Mouse (Mus musculus) small intestine, adult 2 months (tissue): ENCODE results near the gene Map3k11. TPM values are rescaled to one million over a fixed set of nuclear protein-coding genes. Genes with fewer than 3 reads are reported as not detected.
A peak's percentile ranks its signal among the peaks of the same experiment; 100 is the strongest.

Source experiments
- H3K27ac ChIP-seq: fragments of 200-500 bp; 2 replicates; pipeline ENCODE4 v1.5.1; 2012; ENCODE audit warnings: low read depth, low read length, control low read depth, inconsistent platforms; ENCODE audit not compliant: insufficient read depth
- H3K27me3 ChIP-seq: fragments of 200-500 bp; 2 replicates; pipeline ENCODE4 v1.6.1; 2012; ENCODE audit warnings: mild to moderate bottlenecking, moderate library complexity, low read length, inconsistent platforms; ENCODE audit not compliant: control insufficient read depth, insufficient read depth
- H3K36me3 ChIP-seq: fragments of 200-500 bp; 2 replicates; pipeline ENCODE4 v1.6.1; 2012; ENCODE audit warnings: mild to moderate bottlenecking, low read length, control low read depth, inconsistent platforms; ENCODE audit not compliant: control insufficient read depth, insufficient read depth
- H3K4me1 ChIP-seq: fragments of 200-500 bp; 2 replicates; pipeline ENCODE4 v1.6.1; 2012; ENCODE audit warnings: low read length, inconsistent platforms, mixed read lengths; ENCODE audit not compliant: control insufficient read depth, insufficient read depth, insufficient read length
- H3K4me3 ChIP-seq: fragments of 200-500 bp; 2 replicates; pipeline ENCODE4 v1.5.1; 2012; ENCODE audit warnings: low read depth, mild to moderate bottlenecking, control low read depth, inconsistent platforms, low read length, moderate library complexity
- CTCF ChIP-seq: fragments of 200-500 bp; IDR thresholded peaks from 2 replicates; pipeline ENCODE4 v1.5.1; 2012; ENCODE audit warnings: low read depth, mild to moderate bottlenecking, control low read depth, inconsistent platforms, low read length, moderate library complexity, mixed read lengths; ENCODE audit not compliant: insufficient replicate concordance, insufficient read length; ENCODE audit errors: extremely low read depth
- POLR2A ChIP-seq: fragments of 200-500 bp; IDR thresholded peaks from 2 replicates; pipeline ENCODE4 v1.6.1; 2012; ENCODE audit warnings: low read depth, mild to moderate bottlenecking, control low read depth, inconsistent platforms, low read length, moderate library complexity
- WGBS: fragments of 180-500 bp; shearing (Covaris S2); methylation state at CpG from one replicate; pipeline ENCODE4 v1.1.7; 2018; 5-methylcytosine and 5-hydroxymethylcytosine counted together
- polyA plus RNA-seq: library from polyadenylated mRNA; depleted of rRNA; stranded (reverse); fragments of >200 nt; gene quantifications from 2 replicates; pipeline ENCODE4 v1.2.3, GENCODE M21; 2012

The Map3k11 gene
- polyA plus RNA-seq, 1 experiment = 169 TPM

DNA sequence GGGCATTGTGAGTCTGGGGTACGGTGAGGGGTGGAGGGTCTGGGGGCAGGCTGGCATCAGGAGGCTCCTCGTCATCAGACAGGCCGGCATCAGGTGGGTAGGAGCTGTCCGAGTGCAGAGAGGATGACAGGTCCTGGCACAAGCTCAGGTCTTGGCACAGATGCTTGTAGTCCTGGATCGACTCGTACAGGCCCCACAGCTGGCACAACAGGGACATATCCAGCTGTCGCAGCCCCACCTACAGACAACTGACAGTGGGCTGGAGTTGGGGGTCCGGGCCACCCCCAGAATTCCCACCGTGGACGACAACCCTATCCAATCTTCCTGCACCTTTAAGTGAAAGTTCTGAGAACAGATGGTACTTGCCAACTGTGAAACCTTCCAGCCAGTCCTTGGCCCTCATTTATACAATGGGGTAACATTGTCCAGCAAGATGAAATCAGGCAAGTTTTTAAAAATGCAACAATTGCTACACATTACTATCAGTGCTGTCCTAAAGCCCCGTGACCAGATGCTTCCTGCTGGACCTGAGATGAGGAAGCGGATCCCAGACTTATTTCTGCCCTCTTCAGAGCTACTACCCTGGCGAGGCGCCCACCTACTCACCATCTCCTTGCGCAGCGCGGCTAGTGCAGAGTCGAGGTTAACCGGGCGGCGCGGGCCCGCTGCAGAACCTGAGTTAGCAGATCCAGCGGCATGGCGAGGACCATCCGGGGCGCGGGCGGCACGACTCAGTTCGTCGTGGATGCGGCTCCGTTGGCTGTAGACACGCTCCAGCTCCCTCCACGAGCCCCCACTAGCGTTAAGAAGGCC is 40.3 kb downstream of the Map3k11 start:
- 7% methylated on average over 37 of the region's 37 CpGs for WGBS
- peak overlapping the region; percentile 15; the same call in 1 of the 2 replicates for H3K27ac ChIP-seq

DNA sequence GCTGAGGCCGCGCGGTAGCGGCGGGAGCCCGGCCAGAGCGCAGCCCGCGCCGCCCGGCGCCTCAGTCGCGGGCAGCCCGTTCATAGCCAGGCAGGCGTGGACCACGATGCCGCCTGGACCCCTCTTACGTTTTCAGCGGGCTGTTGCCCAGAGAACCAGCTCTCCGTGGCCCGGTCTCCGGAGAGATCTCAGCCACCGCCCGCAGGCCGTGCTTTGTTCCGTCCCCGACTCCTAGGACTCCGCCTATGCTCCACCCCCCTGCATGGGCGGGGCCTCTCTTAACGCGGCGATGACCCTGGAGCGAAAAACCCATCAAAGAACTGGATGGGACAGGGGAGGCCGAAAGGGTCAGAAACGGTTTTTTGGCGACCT is 40.9 kb downstream of the Map3k11 start, which contains the start of gene Fam89b:
Gene Fam89b, minus strand, starts transcription at position 210 of the 372 bp plus-strand sequence.
- TF ChIP-seq CTCF = no peak
- TF ChIP-seq POLR2A = peak; percentile 89
- H3K27ac ChIP-seq = peak within 1 kb of the TSS; percentile 15; the same call in 1 of the 2 replicates
- H3K27me3 ChIP-seq = no peaks in the 10 kb centered on the region
- under 1% methylated on average over 37 of the region's 37 CpGs for WGBS
- H3K36me3 ChIP-seq = no peaks in the 10 kb centered on the region
- peaks cover 33% of the 10 kb centered on the region for H3K4me1 ChIP-seq
- H3K4me3 ChIP-seq = peak within 1 kb of the TSS; percentile 89

More for the DNA sequence above, 40.3 kb downstream of the Map3k11 start:
- Histone ChIP-seq H3K4me1 (peaks cover 39% of the 10 kb centered on the region), H3K27me3 (no peaks in the 10 kb centered on the region), H3K4me3 (peak overlapping the region; percentile 89), H3K36me3 (no peaks in the 10 kb centered on the region)
- no peak for TF ChIP-seq POLR2A
- no peak for TF ChIP-seq CTCF

DNA sequence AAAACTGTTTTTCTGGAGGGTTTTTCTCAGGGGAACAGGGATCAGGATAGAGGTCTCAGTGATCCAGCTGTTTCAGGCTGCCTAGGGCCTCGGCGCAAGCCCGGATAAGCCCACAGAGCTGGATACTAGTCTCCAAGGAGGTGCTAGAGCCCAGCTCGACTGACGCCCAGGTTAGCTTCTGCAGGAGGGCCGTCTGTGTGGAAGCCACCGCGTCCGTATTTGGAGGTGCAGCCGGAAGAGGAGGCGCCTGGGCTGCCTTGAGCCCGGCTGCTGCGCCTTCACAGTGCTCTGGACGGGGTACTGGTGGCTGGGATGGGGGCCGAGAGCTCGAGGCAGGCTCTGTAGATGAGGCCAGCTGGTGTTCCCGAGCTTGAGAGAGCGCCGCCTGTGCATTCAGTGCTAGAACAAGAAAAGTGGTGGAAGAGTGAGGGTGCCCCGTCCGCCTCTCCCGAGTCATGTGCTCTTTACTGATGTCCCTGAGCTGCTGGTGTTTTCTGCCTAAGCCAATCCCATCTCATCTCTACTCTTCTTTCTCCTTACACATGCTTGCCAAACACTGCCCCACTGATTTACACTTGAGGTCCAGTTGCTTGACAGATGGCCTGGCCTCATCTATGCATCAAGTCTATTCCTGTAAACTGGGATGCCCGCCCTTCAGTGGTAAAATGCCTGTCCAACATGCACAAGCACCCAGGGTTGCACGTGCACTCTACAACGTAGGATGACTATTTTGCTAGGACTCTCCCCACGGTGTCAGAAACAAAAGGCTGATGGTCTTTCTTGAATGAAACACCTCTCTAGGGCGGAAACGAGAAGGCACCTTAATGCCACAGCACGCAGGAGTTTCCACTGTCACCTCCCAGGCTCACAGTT is 42.0 kb downstream of the Map3k11 start:
- WGBS = 74% methylated on average over 29 of the region's 29 CpGs
- peak overlapping the region; percentile 87 for H3K4me3 ChIP-seq

DNA sequence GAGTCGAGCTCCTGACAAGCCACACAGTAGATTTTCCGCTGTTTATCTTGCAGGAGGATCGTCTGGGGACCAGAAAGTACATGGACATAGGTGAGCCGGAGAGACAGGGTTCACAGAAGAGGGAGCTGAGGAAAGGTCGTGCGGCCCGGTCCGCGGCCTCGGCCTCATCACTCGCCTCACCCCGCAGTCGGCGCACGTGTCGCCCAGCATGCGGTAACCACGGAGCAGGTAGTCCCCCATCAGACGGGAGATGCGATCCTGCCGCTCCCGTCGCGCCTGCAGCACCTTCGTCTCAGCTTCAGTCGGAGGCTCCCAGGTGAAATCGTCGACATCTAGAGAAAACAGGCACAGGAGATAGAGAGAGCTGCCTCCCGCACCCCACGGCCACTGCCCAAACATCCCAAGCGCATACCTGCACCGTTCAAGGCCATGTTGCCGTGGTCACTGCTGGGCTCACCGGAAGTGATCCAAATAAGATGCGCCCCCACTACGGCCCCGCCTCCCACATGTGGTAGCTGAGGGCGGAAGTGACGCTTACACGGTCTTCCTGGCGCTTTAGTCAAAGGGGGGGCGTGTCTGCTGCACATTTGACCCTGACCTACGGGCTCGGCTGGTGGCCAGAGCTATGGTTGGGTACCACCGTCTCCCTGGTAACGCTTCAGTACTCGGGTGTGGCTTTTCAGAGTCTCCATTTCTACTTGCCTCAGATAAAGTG is 42.9 kb downstream of the Map3k11 start:
- WGBS = under 1% methylated on average over 47 of the region's 47 CpGs
- H3K27ac ChIP-seq = no peak overlapping the region
- TF ChIP-seq POLR2A = 0 out of 2 replicates have a peak, but pooled peaks have one; percentile 43
- no peak for TF ChIP-seq CTCF

More for the DNA sequence above, 42.0 kb downstream of the Map3k11 start:
- Histone ChIP-seq H3K27ac (no peak overlapping the region), H3K4me1 (peaks cover 30% of the 10 kb centered on the region), H3K27me3 (no peaks in the 10 kb centered on the region), H3K36me3 (no peaks in the 10 kb centered on the region)
- TF ChIP-seq CTCF = no peak
- no peak for TF ChIP-seq POLR2A

DNA sequence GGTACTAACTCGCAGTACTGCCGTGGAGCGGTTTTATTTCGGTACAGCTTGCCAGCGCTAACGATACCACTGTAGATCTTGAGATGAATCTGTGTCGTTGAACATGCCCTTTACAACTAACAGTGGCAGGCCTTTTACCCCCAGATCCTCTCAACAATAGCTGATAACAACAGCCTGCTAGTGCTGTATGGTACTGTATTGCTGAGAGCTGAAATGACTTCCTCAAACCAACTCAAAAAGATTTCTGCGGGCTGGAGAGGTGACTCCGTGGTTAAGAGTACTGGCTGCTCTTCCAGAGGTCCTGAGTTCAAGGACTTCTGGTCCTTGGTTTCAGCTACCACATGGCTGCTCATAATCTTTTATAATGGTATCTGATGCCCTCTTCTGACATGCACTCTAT is 45.8 kb downstream of the Map3k11 start:
- no peak overlapping the region for H3K4me3 ChIP-seq
- no peak overlapping the region for H3K27ac ChIP-seq
- 68% methylated on average over 9 of the region's 9 CpGs for WGBS
- no peaks in the 10 kb centered on the region for H3K36me3 ChIP-seq
- H3K4me1 ChIP-seq = peaks cover 11% of the 10 kb centered on the region
- H3K27me3 ChIP-seq = no peaks in the 10 kb centered on the region
- TF ChIP-seq CTCF (no peak), POLR2A (no peak)

More for the DNA sequence above, 42.9 kb downstream of the Map3k11 start:
- Histone ChIP-seq H3K4me3 (peak overlapping the region; percentile 87), H3K4me1 (peaks cover 28% of the 10 kb centered on the region), H3K27me3 (no peaks in the 10 kb centered on the region), H3K36me3 (no peaks in the 10 kb centered on the region)

DNA sequence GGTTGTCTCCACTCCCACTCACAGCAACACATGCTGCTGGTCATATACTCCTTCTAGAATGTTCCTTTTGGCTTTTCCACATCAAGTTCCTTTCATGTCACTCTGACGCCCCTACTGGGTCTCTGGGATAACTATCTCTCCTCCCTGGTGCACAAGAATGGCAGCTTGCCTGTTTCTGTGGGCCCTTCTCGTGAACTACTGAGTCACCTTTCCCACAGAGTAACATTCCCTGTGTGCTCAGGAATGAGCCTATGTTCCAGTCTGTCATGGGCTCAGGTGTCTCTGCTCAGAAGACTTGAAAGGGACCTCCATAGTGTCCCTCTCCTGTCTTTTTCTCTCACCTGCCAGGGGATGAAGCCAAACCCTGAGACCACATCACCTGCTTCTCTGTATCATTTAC is 50.9 kb downstream of the Map3k11 start:
- TF ChIP-seq POLR2A (no peak), CTCF (no peak)
- 44% methylated on average over 2 of the region's 2 CpGs for WGBS
- peaks cover 6% of the 10 kb centered on the region for H3K4me1 ChIP-seq
- H3K27me3 ChIP-seq = peaks cover 26% of the 10 kb centered on the region
- H3K27ac ChIP-seq = no peak overlapping the region
- H3K4me3 ChIP-seq = no peak overlapping the region
- no peaks in the 10 kb centered on the region for H3K36me3 ChIP-seq
